Mouse (Mus musculus): ENCODE data around the gene Cyp2ab1.

Cyp2ab1 gene

DNA sequence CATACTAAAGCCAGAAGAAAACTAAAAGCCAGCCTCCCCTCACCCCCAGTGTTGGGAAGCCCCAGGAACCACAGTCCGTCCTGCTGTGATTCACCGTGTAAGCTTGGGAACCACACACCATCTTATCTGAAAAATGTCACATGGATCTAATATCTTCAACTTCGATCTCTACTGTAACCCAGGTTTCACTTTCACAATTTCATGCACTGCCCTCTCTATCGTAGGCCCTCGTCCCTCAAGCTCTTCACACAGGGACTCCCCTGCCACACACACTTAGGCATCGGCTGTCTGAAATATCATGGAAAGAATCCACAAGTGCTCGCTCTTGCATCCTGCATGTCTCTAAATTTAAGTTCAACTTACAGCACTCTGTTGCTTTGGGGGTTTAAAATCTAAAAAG is 60.1 kb downstream of the Cyp2ab1 start:
- DNase-seq (ENCODE audit: low spot score) = no peak

All from ovary, adult 18-20 months (tissue).